Mouse (Mus musculus): ENCODE measurements around the gene U2af1l4.

DNA sequence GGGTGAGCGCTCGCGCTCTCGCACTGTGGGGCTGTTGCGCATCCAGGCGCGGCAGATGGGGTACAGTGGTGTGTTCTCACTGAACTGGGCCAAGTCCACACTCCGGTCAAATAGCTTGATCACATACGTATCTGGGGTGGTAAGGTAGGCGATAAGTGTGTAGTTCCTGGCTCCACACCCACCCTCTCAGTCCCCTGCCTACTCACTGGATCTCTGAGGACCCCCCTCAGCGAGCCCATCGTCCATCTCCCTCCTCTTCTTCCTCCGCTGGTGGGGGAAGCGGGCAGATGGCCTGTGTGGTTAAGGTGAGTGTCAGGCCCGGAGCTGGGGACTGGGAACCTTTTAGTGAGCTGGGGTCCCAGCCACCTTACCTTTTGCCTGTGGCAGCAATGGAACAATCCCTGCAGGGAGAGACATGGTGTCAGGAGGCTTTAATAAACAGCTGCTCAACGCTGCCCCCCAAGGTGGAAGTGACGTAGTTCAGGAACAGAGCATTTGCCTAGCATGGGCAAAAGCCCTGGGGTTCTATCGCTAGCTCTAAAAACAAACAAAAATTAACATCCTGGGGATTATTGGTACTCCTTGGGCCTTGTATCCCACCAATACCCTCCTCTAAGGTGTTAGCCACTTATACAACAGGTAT, 6.1 kb upstream of the U2af1l4 start:
- peak; percentile 14 for TF ChIP-seq CTCF (IDR thresholded peaks at IDR 0.05; ENCODE audit: low read depth, low read length)
- no peak for TF ChIP-seq POLR2A (IDR thresholded peaks at IDR 0.05; ENCODE audit: insufficient read depth, low read length)

All from ES-Bruce4 (cell line).